10 mouse cellular contexts compared by ENCODE assay signal in the genomic region with DNA sequence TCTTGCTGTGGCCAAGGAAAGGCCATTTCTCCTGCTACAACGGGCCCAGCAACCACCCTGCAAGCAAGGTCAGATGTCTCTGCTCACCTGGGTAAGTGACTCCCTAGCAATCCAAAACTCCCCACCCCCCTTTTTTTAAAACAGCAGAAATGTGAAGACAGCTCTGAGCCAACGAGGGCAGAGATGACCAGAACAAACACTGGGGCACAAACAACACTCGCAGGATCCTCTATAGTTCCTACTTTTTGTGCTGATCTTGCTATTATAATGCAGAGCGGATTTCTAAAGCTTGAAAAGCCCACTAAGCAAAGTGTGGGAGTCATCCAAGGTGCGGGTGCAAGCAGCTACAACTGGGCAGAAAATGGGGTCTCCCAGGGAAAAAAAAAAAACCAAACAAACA. TPM values are rescaled to one million over a fixed set of nuclear protein-coding genes. Genes with fewer than 3 reads are reported as not detected.
DNase-seq lines count a peak whose midpoint lies in the region; ATAC-seq lines count a peak whose summit lies in the region.
"Had no signal": no experiment of that assay in that cellular context is flagged by ENCODE, and none has a peak within 500 bp of the region (broad histone marks: within the 10 kb centered on the region; RNA-seq: fewer than 3 reads in every experiment).

No protein-coding gene starts in this region.

- no peaks in the 10 kb centered on the region for H3K27me3 ChIP-seq in heart, embryonic 16.5 days (ENCODE audit: control insufficient read depth, insufficient read depth, low read length)
- no peaks in the 10 kb centered on the region; the same call in 1 of the 2 replicates for H3K27me3 ChIP-seq in hindbrain, embryonic 12.5 days
- H3K27me3 ChIP-seq in midbrain, embryonic 10.5 days (ENCODE audit: low read depth, poor library complexity, severe bottlenecking): no peaks in the 10 kb centered on the region

- peak overlapping the region; percentile 71 for H3K4me2 ChIP-seq in heart, embryonic 16.5 days (ENCODE audit: low read depth, low read length)
- H3K4me2 ChIP-seq in hindbrain, embryonic 12.5 days (replicated peaks): peak overlapping the region; percentile 81; the same call in 1 of the 2 replicates

- DNase-seq in heart, adult 11 months: no peak
- peak; percentile 71 for DNase-seq in adipocyte (ENCODE audit: low spot score)
- DNase-seq in midbrain, embryonic 10.5 days (ENCODE audit: low spot score): no peak
- DNase-seq in cerebellum, adult 18-20 months: no peak
- DNase-seq in cerebellum, postnatal 10 days: no peak
- DNase-seq in embryo, embryonic 9.5 days (ENCODE audit: extremely low spot score): no peak
- DNase-seq: cerebellum, adult 8-10 months; layer of hippocampus, adult 9-11 months had no signal

- H3K4me1 ChIP-seq in heart, embryonic 16.5 days (ENCODE audit: control insufficient read depth, insufficient read depth, low read length): peaks cover 20% of the 10 kb centered on the region
- H3K4me1 ChIP-seq in hindbrain, embryonic 12.5 days: peaks cover 26% of the 10 kb centered on the region
- peaks cover 47% of the 10 kb centered on the region for H3K4me1 ChIP-seq in midbrain, embryonic 10.5 days

- no peak for ATAC-seq in heart, embryonic 16.5 days (replicated peaks; ENCODE audit: extremely low read depth, insufficient read depth, low FRiP score)
- no peak for ATAC-seq in hindbrain, embryonic 12.5 days (ENCODE audit: low FRiP score)

- H3K36me3 ChIP-seq in heart, embryonic 16.5 days (ENCODE audit: control insufficient read depth, insufficient read depth): no peaks in the 10 kb centered on the region
- no peaks in the 10 kb centered on the region for H3K36me3 ChIP-seq in hindbrain, embryonic 12.5 days
- H3K36me3 ChIP-seq in midbrain, embryonic 10.5 days: no peaks in the 10 kb centered on the region

- H3K27ac ChIP-seq in heart, embryonic 16.5 days (ENCODE audit: low read length): peak overlapping the region; percentile 76; the same call in 1 of the 2 replicates
- H3K27ac ChIP-seq in hindbrain, embryonic 12.5 days: no peak overlapping the region
- H3K27ac ChIP-seq in midbrain, embryonic 10.5 days (replicated peaks): peak overlapping the region; percentile 7; the same call in 1 of the 2 replicates

- H3K4me3 ChIP-seq in heart, embryonic 16.5 days (ENCODE audit: low read length): peak overlapping the region; percentile 61
- H3K4me3 ChIP-seq in hindbrain, embryonic 12.5 days: peak overlapping the region; percentile 65; the same call in 1 of the 2 replicates
- H3K4me3 ChIP-seq in midbrain, embryonic 10.5 days: peak overlapping the region; percentile 76; the same call in 1 of the 2 replicates

- 70% methylated on average over 5 of the region's 5 CpGs for WGBS in heart, embryonic 16.5 days
- 61% methylated on average over 5 of the region's 5 CpGs for WGBS in hindbrain, embryonic 12.5 days
- 59% methylated on average over 5 of the region's 5 CpGs for WGBS in midbrain, embryonic 10.5 days

- H3K9me3 ChIP-seq in heart, embryonic 16.5 days (replicated peaks; ENCODE audit: control insufficient read depth, low read length): no peaks in the 10 kb centered on the region
- no peaks in the 10 kb centered on the region for H3K9me3 ChIP-seq in hindbrain, embryonic 12.5 days (replicated peaks)
- no peaks in the 10 kb centered on the region for H3K9me3 ChIP-seq in midbrain, embryonic 10.5 days (replicated peaks)

- peak overlapping the region; percentile 81 for H3K9ac ChIP-seq in heart, embryonic 16.5 days (ENCODE audit: low read length)
- H3K9ac ChIP-seq in hindbrain, embryonic 12.5 days: 0 out of 2 replicates have a peak overlapping the region, but pooled peaks have one; percentile 29

RNA-seq across cellular contexts. Expression of gene Gpr146, which starts 6.4 kb away (rescaled TPM):
- polyA plus RNA-seq in heart, embryonic 16.5 days (2015; fragmentation: Nextera tagmentation; extraction: Ambion mirVana): 17.1 and 17.2 TPM in 2 replicates
- polyA plus RNA-seq in hindbrain, embryonic 12.5 days (2016; fragmentation: Nextera tagmentation; extraction: Ambion mirVana): 1.8 and 2.4 TPM in 2 replicates
- 1.7 and 2.0 TPM in 2 replicates for polyA plus RNA-seq in midbrain, embryonic 10.5 days (2016; fragmentation: Nextera tagmentation; extraction: Ambion mirVana)

RNA-seq across cellular contexts. Expression of gene Cyp2w1, which starts 18.7 kb away (rescaled TPM):
- polyA plus RNA-seq in heart, embryonic 16.5 days (2015; fragmentation: Nextera tagmentation; extraction: Ambion mirVana): not detected in 2 replicates
- polyA plus RNA-seq in hindbrain, embryonic 12.5 days (2016; fragmentation: Nextera tagmentation; extraction: Ambion mirVana): 0.41 and 0.46 TPM in 2 replicates
- not detected in 2 replicates for polyA plus RNA-seq in midbrain, embryonic 10.5 days (2016; fragmentation: Nextera tagmentation; extraction: Ambion mirVana)

RNA-seq across cellular contexts. Expression of gene Cox19, which starts 19.9 kb away (rescaled TPM):
- 75.7 and 75.8 TPM in 2 replicates for polyA plus RNA-seq in heart, embryonic 16.5 days (2015; fragmentation: Nextera tagmentation; extraction: Ambion mirVana)
- 107 and 117 TPM in 2 replicates for polyA plus RNA-seq in hindbrain, embryonic 12.5 days (2016; fragmentation: Nextera tagmentation; extraction: Ambion mirVana)
- 123 and 134 TPM in 2 replicates for polyA plus RNA-seq in midbrain, embryonic 10.5 days (2016; fragmentation: Nextera tagmentation; extraction: Ambion mirVana)

RNA-seq across cellular contexts. Expression of gene C130050O18Rik, which starts 34.0 kb away (rescaled TPM):
- 0.43 and 0.66 TPM in 2 replicates for polyA plus RNA-seq in heart, embryonic 16.5 days (2015; fragmentation: Nextera tagmentation; extraction: Ambion mirVana)
- 0.45 and 0.90 TPM in 2 replicates for polyA plus RNA-seq in hindbrain, embryonic 12.5 days (2016; fragmentation: Nextera tagmentation; extraction: Ambion mirVana)
- 0.32 and 0.39 TPM in 2 replicates for polyA plus RNA-seq in midbrain, embryonic 10.5 days (2016; fragmentation: Nextera tagmentation; extraction: Ambion mirVana)

RNA-seq across cellular contexts. Expression of gene Adap1, which starts 45.7 kb away (rescaled TPM):
- 0.59 and 1.6 TPM in 2 replicates for polyA plus RNA-seq in heart, embryonic 16.5 days (2015; fragmentation: Nextera tagmentation; extraction: Ambion mirVana)
- polyA plus RNA-seq in hindbrain, embryonic 12.5 days (2016; fragmentation: Nextera tagmentation; extraction: Ambion mirVana): 13.1 and 13.7 TPM in 2 replicates
- polyA plus RNA-seq in midbrain, embryonic 10.5 days (2016; fragmentation: Nextera tagmentation; extraction: Ambion mirVana): 0.37 and 0.53 TPM in 2 replicates
